Mouse (Mus musculus): ENCODE data around the gene Wdr20.
"Not testable (repeated sequence)": the region's sequence is repeated elsewhere in the genome, so short reads cannot be mapped to it uniquely, and the experiment has no call there.

Gene Wdr20

GRCm38 (mm10) chr12:110737170-110738157 is at the start of gene Wdr20:
Wdr20 (plus strand) TSS chr12:110737944.
- peak; percentile 98 for DNase-seq

GRCm38 (mm10) chr12:110688921-110689320 is 48.8 kb upstream of the Wdr20 start:
- not testable (repeated sequence) for DNase-seq

DNA sequence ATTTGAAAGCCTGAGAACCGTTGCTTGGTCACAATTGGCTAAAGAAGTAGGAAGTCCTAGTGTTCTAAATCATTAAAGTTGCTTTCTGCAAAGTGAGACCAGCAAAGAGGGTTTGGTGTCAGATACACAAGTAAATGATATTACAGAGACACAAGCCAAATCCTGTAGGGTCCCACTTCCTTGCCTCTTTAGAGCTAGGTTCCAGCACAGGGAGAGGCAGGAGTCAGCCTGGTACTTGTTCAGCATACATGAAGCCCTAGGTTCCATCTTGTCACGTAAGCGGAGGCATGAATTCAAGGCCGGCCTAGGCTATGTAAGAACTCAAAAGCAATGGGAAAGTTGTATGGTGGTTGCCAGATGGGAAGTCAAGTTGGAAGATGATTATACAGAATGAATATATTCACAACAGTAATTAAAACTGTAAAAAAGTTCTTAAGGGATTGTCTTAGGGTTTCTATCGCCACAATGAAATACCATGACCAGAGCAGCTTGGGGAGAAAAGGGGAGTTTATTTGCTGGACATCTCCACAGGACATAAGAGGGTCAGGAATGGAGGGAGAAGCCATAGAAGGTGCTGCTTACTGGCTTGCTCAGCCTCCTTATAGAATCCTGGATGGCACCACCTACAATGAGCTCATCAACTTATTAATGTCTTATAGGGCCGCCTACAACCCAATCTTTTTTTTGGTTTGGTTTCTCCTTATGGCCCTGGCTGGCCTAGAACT is 47.7 kb upstream of the Wdr20 start:
- DNase-seq = no peak

- not testable (repeated sequence) for DNase-seq
Measured at GRCm38 (mm10) chr12:110693378-110693777, 44.4 kb upstream of the Wdr20 start.

DNA sequence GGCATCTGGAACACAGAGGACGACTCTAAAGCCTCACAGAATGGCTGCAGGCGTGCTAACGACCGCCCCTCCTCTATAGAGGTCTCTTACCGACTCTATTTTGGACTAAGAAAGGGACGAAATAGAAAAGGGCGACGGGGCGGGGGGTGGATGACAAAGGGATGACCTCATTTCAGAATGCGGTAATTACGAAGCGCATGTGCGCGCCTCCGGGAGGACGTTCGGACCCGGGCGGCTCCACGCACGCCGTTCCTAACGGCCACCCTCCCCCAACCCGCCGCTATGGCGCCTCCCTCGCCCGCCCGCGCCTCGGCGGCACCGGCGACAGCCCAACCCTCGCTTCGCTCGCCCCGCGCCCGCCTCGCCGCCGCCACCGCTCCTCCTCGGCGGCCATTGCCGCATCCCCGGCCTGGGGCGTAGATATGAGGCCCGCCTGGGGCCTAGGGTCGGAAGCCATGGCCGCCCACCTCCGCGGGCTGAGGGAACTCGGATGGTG is 42.0 kb upstream of the Wdr20 start:
- peak; percentile 40 to 67 for DNase-seq

- peak; percentile 97 to 98 for DNase-seq
Measured at GRCm38 (mm10) chr12:110696173-110696974, 41.4 kb upstream of the Wdr20 start.

DNA sequence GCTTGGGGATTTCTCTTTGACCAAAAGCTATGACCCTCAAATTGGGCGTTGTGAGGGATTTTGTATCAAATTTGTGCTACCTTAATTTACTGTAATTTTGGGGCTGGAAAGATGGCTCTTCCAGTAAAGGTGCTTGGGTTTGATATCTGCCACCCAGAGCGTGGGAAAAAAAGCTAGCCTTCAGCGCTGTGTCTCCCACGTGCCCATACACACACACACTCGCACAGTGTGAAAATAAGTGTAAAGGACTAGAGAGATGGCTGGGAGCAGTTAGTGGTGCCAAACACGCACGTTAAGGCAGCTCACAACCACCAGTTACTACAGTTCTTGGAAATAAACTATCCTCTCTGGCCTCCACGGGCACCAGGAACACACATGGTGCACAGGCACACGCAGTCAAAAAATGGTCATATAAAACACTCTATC is 40.8 kb upstream of the Wdr20 start:
- DNase-seq = no peak

DNA sequence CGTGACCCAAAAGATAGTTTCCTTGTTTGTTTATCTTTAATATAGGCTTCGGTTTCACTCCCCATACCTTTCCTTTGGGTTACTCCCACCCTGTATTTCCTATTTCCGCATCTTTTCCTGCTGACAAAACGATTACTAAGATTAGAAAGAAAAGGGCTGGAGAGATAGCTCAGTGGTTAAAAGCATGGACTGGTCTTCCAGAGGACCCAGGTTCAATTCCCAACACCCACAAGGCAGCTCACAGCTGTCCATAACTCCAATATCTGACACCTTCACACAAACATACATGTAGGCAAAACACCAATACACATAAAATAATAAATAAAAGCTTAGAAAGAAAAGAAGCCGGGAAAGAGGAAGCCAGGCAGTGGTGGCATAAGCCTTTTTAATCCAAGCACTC is 40.3 kb upstream of the Wdr20 start:
- DNase-seq = no peak

GRCm38 (mm10) chr12:110698080-110698479 is 39.7 kb upstream of the Wdr20 start:
- no peak for DNase-seq

- no peak for DNase-seq
Measured at GRCm38 (mm10) chr12:110698523-110699170, 39.1 kb upstream of the Wdr20 start.

DNA sequence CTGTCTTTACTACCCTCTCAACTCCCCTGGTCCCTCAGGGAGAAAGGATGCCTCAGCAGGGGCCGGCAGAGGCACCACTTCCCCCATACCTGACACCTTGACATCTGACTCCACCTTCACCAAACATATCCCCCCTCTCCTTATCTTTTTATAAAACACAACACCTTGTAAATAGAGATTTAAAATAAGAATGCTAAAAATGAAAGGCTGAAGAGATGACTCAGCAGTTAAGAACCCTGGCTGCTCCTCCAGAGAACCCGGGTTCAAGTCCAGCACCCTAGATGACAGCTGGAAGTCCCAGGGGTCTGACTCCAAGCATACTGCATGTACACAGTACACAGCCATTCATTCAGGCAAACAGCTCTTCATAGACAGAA is 38.6 kb upstream of the Wdr20 start:
- no peak for DNase-seq

- DNase-seq = no peak
Measured at GRCm38 (mm10) chr12:110700730-110701129, 37.0 kb upstream of the Wdr20 start.

- DNase-seq = peak; percentile 38 to 65
Measured at GRCm38 (mm10) chr12:110701363-110701762, 36.4 kb upstream of the Wdr20 start.

- DNase-seq = no peak
Measured at GRCm38 (mm10) chr12:110702556-110702955, 35.2 kb upstream of the Wdr20 start, which contains the start of gene Hsp90aa1. Hsp90aa1 (minus strand) TSS chr12:110702728.

- DNase-seq = peak; percentile 87 to 93
Measured at GRCm38 (mm10) chr12:110703008-110703471, 34.7 kb upstream of the Wdr20 start.

DNA sequence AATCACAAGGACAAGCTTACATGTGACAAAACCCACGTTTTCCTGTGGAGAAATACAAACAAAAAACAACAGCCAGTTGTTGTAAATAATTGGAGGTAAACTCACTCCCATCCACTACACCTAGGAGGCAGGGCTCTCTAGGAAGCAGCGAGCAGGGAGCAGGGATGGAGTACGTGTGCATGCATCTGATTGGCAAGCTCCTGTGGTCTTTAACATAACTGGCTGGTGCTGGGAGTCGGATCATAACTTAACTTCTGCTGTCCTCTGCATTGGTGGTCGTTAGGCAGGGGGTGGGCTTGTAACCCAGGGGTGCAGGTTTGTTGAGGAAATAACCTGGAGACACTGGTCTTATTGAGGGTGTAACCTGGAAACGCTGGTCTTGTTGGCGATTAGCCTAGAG is 34.1 kb upstream of the Wdr20 start:
- DNase-seq = no peak

GRCm38 (mm10) chr12:110705419-110705818 is 32.3 kb upstream of the Wdr20 start:
- DNase-seq = not testable (repeated sequence)

- peak; percentile 63 to 81 for DNase-seq
Measured at GRCm38 (mm10) chr12:110706337-110707231, 31.2 kb upstream of the Wdr20 start.

- DNase-seq = no peak
Measured at GRCm38 (mm10) chr12:110707451-110707850, 30.3 kb upstream of the Wdr20 start.

GRCm38 (mm10) chr12:110711270-110711669 is 26.5 kb upstream of the Wdr20 start:
- DNase-seq = no peak

- DNase-seq = no peak
Measured at GRCm38 (mm10) chr12:110713784-110714183, 24.0 kb upstream of the Wdr20 start.

Data from kidney, postnatal 25 days (tissue).